Mouse (Mus musculus) myocyte (in vitro differentiated cells): ENCODE results near the gene Inip. TPM values are rescaled to one million over a fixed set of nuclear protein-coding genes. Genes with fewer than 3 reads are reported as not detected.

Source experiments
- H3K27me3 ChIP-seq: one replicate; pipeline ENCODE4 v1.6.1; 2011; ENCODE audit not compliant: control insufficient read depth, insufficient read depth, insufficient read length
- H3K36me3 ChIP-seq: one replicate; pipeline ENCODE4 v1.6.1; 2011; ENCODE audit not compliant: control insufficient read depth, insufficient read depth
- H3K4me2 ChIP-seq: one replicate; pipeline ENCODE4 v1.6.1; 2011; ENCODE audit warnings: low read depth, control low read depth
- H3K4me3 ChIP-seq: one replicate; pipeline ENCODE4 v1.5.1; 2011; ENCODE audit warnings: mild to moderate bottlenecking, control low read depth, moderate library complexity
- H3K79me2 ChIP-seq: one replicate; pipeline ENCODE4 v1.6.1; 2011; ENCODE audit not compliant: control insufficient read depth, insufficient read depth
- H3ac ChIP-seq: one replicate; pipeline ENCODE4 v1.6.1; 2011; ENCODE audit not compliant: control insufficient read depth, insufficient read length
- CEBPB ChIP-seq: IDR thresholded peaks from 2 replicates; pipeline ENCODE4 v1.6.1; 2011; ENCODE audit warnings: mild to moderate bottlenecking, moderate library complexity; ENCODE audit not compliant: poor library complexity, insufficient read depth, severe bottlenecking
- E2F4 ChIP-seq: IDR thresholded peaks from one replicate; pipeline ENCODE4 v1.6.1; 2011; ENCODE audit warnings: mild to moderate bottlenecking, control low read depth, moderate library complexity; ENCODE audit not compliant: insufficient read depth
- MAX ChIP-seq: IDR thresholded peaks from one replicate; pipeline ENCODE4 v1.6.1; 2011; ENCODE audit warnings: low read depth, mild to moderate bottlenecking, control low read depth
- MYOD1 ChIP-seq, 3 experiments: IDR thresholded peaks; one replicate each; pipeline ENCODE4 v1.6.1; 2011; ENCODE audit warnings: control low read depth in 2 of 3, low read depth in 2 of 3, mild to moderate bottlenecking in 2 of 3, moderate library complexity in 1 of 3; ENCODE audit not compliant: insufficient read length in 2 of 3, control insufficient read depth in 1 of 3
- MYOG ChIP-seq, 3 experiments: IDR thresholded peaks; one replicate each; pipeline ENCODE4 v1.6.1; 2011; ENCODE audit warnings: control low read depth in 2 of 3, low read depth in 2 of 3, mild to moderate bottlenecking in 2 of 3; ENCODE audit not compliant: insufficient read length in 2 of 3, control insufficient read depth in 1 of 3, insufficient read depth in 1 of 3
- POLR2A ChIP-seq: IDR thresholded peaks from one replicate; pipeline ENCODE4 v1.6.1; 2011; ENCODE audit warnings: low read depth, mild to moderate bottlenecking, control low read depth, moderate library complexity; ENCODE audit not compliant: insufficient read length
- POLR2AphosphoS2 ChIP-seq: IDR thresholded peaks from one replicate; pipeline ENCODE4 v1.6.1; 2011; ENCODE audit warnings: low read depth, control low read depth; ENCODE audit not compliant: insufficient read length
- REST ChIP-seq: IDR thresholded peaks from one replicate; pipeline ENCODE4 v1.6.1; 2011; ENCODE audit warnings: mild to moderate bottlenecking, control low read depth, moderate library complexity; ENCODE audit not compliant: insufficient read depth, insufficient read length
- SRF ChIP-seq: IDR thresholded peaks from one replicate; pipeline ENCODE4 v1.6.1; 2011; ENCODE audit warnings: low read depth; ENCODE audit not compliant: control insufficient read depth, insufficient read length
- TCF12 ChIP-seq: IDR thresholded peaks from one replicate; pipeline ENCODE4 v1.6.1; 2011; ENCODE audit warnings: mild to moderate bottlenecking, control low read depth; ENCODE audit not compliant: poor library complexity, insufficient read depth, severe bottlenecking
- TCF3 ChIP-seq: IDR thresholded peaks from one replicate; pipeline ENCODE4 v1.6.1; 2011; ENCODE audit warnings: low read depth, control low read depth; ENCODE audit not compliant: insufficient read length
- USF1 ChIP-seq: IDR thresholded peaks from one replicate; pipeline ENCODE4 v1.6.1; 2011; ENCODE audit warnings: low read depth, mild to moderate bottlenecking, control low read depth, moderate library complexity
- polyA plus RNA-seq: library from polyadenylated mRNA; unstranded; fragments of >200 nt; fragmentation: generic; extraction: Trizol; gene quantifications from one replicate; pipeline ENCODE4 v1.2.1, GENCODE M21; 2012; ENCODE audit warnings: missing spikeins

Gene Inip
- polyA plus RNA-seq, 1 experiment: 7.4 TPM

DNA sequence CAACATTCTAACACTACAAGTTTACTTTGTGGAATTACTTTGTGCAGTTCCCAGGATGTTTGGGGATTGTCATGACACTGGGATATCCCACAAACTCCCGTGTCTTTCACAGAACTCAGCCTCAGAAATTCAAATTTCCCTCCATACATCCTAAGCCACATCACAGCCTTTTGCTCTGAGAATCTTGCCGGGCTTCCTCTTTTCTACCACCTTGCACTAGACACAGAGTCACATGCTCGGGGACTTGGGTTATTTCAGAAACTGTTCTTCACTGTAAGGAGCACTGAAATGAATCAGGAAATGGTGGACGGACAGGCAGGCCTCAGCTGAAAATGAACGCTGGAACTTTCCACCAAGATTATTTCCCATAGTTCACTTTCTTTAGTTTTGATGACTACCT, 2.0 kb upstream of the Inip start:
- peaks cover 15% of the 10 kb centered on the region for H3K79me2 ChIP-seq
- no peak overlapping the region for H3ac ChIP-seq
- no peak overlapping the region for H3K4me2 ChIP-seq
- no peaks in the 10 kb centered on the region for H3K27me3 ChIP-seq
- no peaks in the 10 kb centered on the region for H3K36me3 ChIP-seq
- TF ChIP-seq E2F4: no peak
- TF ChIP-seq MYOD1 (IDR thresholded peaks at IDR 0.05; ENCODE audit: control insufficient read depth in 1 of 3, insufficient read length in 2 of 3, low read depth in 2 of 3): no peak
- TF ChIP-seq TCF12: no peak
- no peak for TF ChIP-seq REST
- no peak for TF ChIP-seq TCF3
- TF ChIP-seq POLR2A: no peak
- TF ChIP-seq USF1: no peak
- no peak for TF ChIP-seq MYOG (IDR thresholded peaks at IDR 0.05; ENCODE audit: control insufficient read depth in 1 of 3, insufficient read depth in 1 of 3, insufficient read length in 2 of 3, low read depth in 2 of 3)
- TF ChIP-seq POLR2AphosphoS2: no peak
- no peak for TF ChIP-seq SRF
- no peak for TF ChIP-seq MAX
- no peak overlapping the region for H3K4me3 ChIP-seq

GRCm38 (mm10) chr4:59802792-59803191, 1.4 kb upstream of the Inip start:
- no peaks in the 10 kb centered on the region for H3K27me3 ChIP-seq
- no peak overlapping the region for H3ac ChIP-seq
- H3K79me2 ChIP-seq: peaks cover 10% of the 10 kb centered on the region
- H3K4me3 ChIP-seq: no peak overlapping the region
- no peak overlapping the region for H3K4me2 ChIP-seq
- H3K36me3 ChIP-seq: no peaks in the 10 kb centered on the region
- no peak for TF ChIP-seq REST

GRCm38 (mm10) chr4:59802107-59802506, 718 bp upstream of the Inip start:
- TF ChIP-seq CEBPB (no peak), SRF (no peak), MYOD1 (IDR thresholded peaks at IDR 0.05; ENCODE audit: control insufficient read depth in 1 of 3, insufficient read length in 2 of 3, low read depth in 2 of 3) (no peak), POLR2A (no peak), TCF12 (no peak)
- H3K27me3 ChIP-seq: no peaks in the 10 kb centered on the region

GRCm38 (mm10) chr4:59800181-59800580, 1.2 kb downstream of the Inip start:
- TF ChIP-seq CEBPB: no peak
- TF ChIP-seq MAX: no peak
- no peak for TF ChIP-seq TCF3
- TF ChIP-seq MYOG (IDR thresholded peaks at IDR 0.05; ENCODE audit: control insufficient read depth in 1 of 3, insufficient read depth in 1 of 3, insufficient read length in 2 of 3, low read depth in 2 of 3): no peak
- TF ChIP-seq POLR2A: no peak
- TF ChIP-seq E2F4: no peak
- no peak for TF ChIP-seq POLR2AphosphoS2
- no peak for TF ChIP-seq MYOD1 (IDR thresholded peaks at IDR 0.05; ENCODE audit: control insufficient read depth in 1 of 3, insufficient read length in 2 of 3, low read depth in 2 of 3)
- TF ChIP-seq USF1: no peak
- TF ChIP-seq SRF: no peak
- TF ChIP-seq REST: no peak
- no peak for TF ChIP-seq TCF12

More at GRCm38 (mm10) chr4:59802107-59802506, 718 bp upstream of the Inip start:
- Histone ChIP-seq H3K4me2 (peak overlapping the region; percentile 20), H3ac (no peak overlapping the region), H3K4me3 (no peak overlapping the region), H3K79me2 (peaks cover 3% of the 10 kb centered on the region), H3K36me3 (no peaks in the 10 kb centered on the region)

GRCm38 (mm10) chr4:59795788-59796455, 5.5 kb downstream of the Inip start:
- Histone ChIP-seq H3K79me2 (no peaks in the 10 kb centered on the region), H3K36me3 (no peaks in the 10 kb centered on the region)
- TF ChIP-seq CEBPB: no peak
- TF ChIP-seq USF1: no peak
- no peak for TF ChIP-seq SRF
- no peak for TF ChIP-seq TCF12
- TF ChIP-seq TCF3: no peak
- no peak for TF ChIP-seq MAX
- no peak for TF ChIP-seq MYOD1 (IDR thresholded peaks at IDR 0.05; ENCODE audit: control insufficient read depth in 1 of 3, insufficient read length in 2 of 3, low read depth in 2 of 3)
- TF ChIP-seq REST: no peak
- TF ChIP-seq MYOG (IDR thresholded peaks at IDR 0.05; ENCODE audit: control insufficient read depth in 1 of 3, insufficient read depth in 1 of 3, insufficient read length in 2 of 3, low read depth in 2 of 3): no peak
- TF ChIP-seq POLR2A: no peak
- TF ChIP-seq E2F4: no peak
- TF ChIP-seq POLR2AphosphoS2: no peak

More at GRCm38 (mm10) chr4:59800181-59800580, 1.2 kb downstream of the Inip start:
- Histone ChIP-seq H3ac (no peak overlapping the region), H3K4me3 (no peak overlapping the region), H3K79me2 (no peaks in the 10 kb centered on the region), H3K27me3 (no peaks in the 10 kb centered on the region), H3K36me3 (no peaks in the 10 kb centered on the region), H3K4me2 (no peak overlapping the region)

More at GRCm38 (mm10) chr4:59795788-59796455, 5.5 kb downstream of the Inip start:
- no peak overlapping the region for H3K4me3 ChIP-seq
- no peak overlapping the region for H3K4me2 ChIP-seq
- no peak overlapping the region for H3ac ChIP-seq
- peaks cover 9% of the 10 kb centered on the region for H3K27me3 ChIP-seq
